Mouse (Mus musculus): ENCODE data around the gene Rab15.
"Not testable (repeated sequence)": the region's sequence is repeated elsewhere in the genome, so short reads cannot be mapped to it uniquely, and the experiment has no call there.

The Rab15 gene

GRCm38 (mm10) chr12:76822651-76823041, at the start of gene Rab15:
TSS of gene Rab15 (minus strand) at chr12:76822908.
- DNase-seq (ENCODE audit: low spot score), result no peak

DNA sequence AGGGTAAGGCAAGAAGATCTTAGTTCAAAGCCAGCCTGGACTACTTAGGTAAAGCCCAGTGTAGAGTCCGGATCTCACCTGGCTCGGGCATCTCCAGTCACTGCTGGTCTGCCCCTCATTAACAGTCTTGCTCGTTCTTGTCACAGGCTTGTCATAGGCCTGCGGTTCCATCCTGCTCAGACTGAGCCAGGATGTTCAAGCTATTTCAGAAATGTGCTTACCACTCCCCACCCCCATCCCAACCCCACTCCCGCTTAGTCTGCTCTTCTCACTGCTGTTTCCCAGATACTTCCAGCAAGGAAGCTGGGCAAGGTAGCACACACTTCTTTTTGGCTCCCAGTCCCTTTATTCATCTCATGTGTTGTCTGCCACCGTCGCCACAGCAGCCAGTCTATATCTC, 46.9 kb upstream of the Rab15 start:
- DNase-seq (ENCODE audit: low spot score), result no peak

GRCm38 (mm10) chr12:76868463-76869198, 45.9 kb upstream of the Rab15 start:
- DNase-seq (ENCODE audit: low spot score), result no peak

- DNase-seq (ENCODE audit: low spot score), result peak; percentile 34
Observed at GRCm38 (mm10) chr12:76867586-76868280, 45.0 kb upstream of the Rab15 start.

DNA sequence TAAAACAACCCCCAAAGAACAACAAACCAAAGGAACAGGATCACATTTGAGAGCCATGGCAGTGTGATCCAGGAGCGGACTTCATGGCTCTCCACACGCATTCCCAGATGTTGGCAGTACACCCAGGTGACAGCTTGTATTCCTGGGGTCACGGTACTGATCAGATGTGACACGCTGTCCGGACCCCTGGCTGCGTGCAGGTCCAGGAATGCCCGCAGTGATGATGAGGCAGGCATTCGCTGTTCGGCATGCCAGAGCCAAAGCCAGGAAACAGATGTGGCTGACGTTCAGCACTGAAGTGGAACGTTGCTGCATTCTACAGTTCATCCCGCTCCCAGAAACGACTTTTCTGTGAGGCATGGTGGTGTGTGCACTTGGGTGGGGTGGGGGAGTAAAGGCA, 42.6 kb upstream of the Rab15 start:
- no peak for DNase-seq (ENCODE audit: low spot score)

GRCm38 (mm10) chr12:76863651-76864050, 40.9 kb upstream of the Rab15 start:
- DNase-seq (ENCODE audit: low spot score), result no peak

GRCm38 (mm10) chr12:76858788-76859187, 36.1 kb upstream of the Rab15 start:
- DNase-seq (ENCODE audit: low spot score), result not testable (repeated sequence)

- DNase-seq (ENCODE audit: low spot score), result no peak
Observed at GRCm38 (mm10) chr12:76857087-76857486, 34.4 kb upstream of the Rab15 start.

DNA sequence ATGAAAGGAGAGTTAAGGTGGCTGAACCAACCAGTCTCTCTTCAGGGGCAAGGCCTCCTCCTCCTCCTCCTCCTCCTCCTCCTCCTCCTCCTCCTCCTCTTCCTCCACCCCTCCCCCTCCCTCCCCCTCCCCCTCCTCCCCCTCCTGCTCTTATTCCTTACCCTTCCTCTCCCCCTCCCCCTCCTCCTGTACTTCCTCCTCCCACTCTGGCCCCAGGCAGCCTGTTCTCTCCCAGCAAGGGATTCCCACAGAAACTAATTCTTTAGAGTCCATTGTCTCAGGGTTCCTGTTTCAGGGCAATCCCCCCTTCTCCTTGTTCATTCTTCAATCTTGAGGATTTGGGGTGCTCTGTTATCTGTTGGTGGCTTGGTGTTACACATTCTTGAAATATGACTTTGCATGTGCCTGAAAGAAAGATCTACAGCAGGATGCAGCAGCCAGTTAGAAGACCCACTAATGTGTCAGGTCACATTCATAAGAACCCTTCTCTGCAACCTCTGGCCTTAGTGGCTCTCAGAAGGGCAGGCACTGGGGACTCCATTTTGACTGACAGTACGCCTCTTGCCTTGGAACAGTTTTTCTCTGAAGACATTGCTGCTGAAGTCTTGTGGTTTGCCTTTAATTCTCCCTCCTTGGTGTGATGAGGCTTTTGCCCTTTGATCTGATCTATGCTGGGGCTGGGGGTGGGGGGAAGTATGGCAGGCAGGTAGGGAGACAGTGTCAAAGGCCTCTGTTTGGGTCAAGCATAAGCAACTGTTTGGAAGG, 30.9 kb upstream of the Rab15 start:
- DNase-seq (ENCODE audit: low spot score), result no peak

- no peak for DNase-seq (ENCODE audit: low spot score)
Observed at GRCm38 (mm10) chr12:76852419-76852818, 29.7 kb upstream of the Rab15 start.

- DNase-seq (ENCODE audit: low spot score), result no peak
Observed at GRCm38 (mm10) chr12:76844346-76845061, 21.8 kb upstream of the Rab15 start.

DNA sequence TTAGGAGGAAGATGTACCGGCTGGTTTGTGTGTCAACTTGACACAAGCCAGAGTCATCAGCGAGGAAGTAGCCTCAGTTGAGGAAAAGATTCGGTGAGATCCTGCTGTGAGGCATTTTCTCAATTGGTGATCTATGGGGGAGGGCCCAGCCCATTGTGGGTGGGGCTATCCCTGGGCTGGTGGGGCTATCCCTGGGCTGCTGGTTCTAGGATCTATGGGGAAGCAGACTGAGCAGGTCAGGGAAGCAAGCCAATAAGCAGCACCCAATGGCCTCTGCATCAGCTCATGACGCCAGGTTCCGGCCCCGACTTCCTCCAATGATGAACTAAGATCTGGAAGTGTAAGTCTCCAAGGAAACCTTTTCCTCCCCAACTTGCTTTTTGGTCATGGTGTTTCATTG, 17.4 kb upstream of the Rab15 start:
- DNase-seq (ENCODE audit: low spot score), result no peak

GRCm38 (mm10) chr12:76839298-76839697, 16.6 kb upstream of the Rab15 start:
- no peak for DNase-seq (ENCODE audit: low spot score)

DNA sequence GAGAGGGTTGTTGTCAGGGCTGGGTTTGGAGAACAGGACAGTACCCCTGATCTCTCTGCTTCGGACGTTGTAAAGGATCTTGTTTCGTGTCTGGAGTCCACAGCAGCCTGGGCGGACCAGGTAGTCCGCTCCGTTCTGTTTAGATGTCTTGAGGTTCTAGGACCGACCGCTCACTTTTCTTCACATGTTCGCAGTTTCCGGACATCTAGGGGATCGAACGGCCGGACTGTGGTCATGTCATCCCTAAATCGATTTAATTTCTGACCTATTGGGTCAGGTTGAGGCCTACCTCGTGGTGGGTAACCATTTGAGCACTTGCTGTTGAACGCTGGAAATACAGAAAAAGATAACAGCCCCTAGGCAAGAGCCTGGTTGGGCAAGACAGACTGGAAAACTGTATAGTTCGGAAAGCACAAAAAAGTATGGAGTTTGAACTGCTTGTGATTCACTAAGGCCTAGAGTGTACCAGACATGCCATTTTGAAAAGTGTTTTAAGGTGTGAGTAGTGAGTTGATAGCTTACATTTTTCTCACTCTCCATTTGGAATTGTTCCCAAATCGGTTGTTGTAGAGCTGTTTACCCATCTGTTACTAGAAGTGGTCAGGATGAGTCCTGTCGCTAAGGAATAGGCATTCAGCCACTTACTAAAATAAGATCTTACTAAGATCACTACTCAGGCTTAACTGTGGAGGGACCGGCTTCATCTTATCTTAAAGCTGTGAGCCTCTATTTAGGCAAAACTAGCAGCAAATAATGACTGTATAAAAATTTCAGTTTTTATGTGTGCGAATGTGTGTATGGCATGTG, 15.3 kb upstream of the Rab15 start:
- no peak for DNase-seq (ENCODE audit: low spot score)

GRCm38 (mm10) chr12:76837101-76837843, 14.6 kb upstream of the Rab15 start:
- DNase-seq (ENCODE audit: low spot score), result peak; percentile 98

- DNase-seq (ENCODE audit: low spot score), result no peak
Observed at GRCm38 (mm10) chr12:76832704-76833103, 10.0 kb upstream of the Rab15 start.

GRCm38 (mm10) chr12:76825283-76825682, 2.6 kb upstream of the Rab15 start:
- no peak for DNase-seq (ENCODE audit: low spot score)

DNA sequence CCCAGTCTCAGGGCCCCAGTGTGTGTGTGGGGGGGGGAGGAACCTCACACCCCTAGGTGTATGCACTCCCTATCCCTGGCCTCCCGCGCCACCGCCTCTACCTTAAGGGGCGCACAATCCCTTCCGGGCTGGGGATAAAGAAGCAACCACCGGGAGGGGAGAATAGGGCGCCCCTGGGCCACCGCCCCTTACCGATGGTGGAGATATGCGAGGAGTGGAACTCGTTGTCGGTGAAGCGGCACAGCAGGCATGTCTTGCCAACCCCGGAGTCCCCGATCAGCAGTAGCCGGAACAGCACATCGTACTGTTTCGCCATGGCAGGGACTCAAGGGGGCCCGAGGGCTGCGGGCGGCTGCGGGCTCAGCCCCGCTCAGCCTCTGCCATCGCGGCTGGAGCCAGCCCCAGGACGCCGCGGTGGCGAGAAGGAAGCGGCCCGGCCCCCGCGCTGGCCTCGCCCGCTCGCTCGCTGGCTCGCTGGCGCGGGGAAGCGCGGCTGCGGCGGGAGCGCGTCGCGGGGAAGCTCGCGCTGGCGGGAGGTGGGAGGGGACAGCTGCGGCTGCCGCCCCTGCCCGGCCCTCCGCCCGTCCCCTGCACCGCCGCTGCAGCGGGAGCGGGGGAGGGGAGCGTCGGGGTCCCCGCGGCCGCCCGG, 582 bp downstream of the Rab15 start:
- peak; percentile 43 for DNase-seq (ENCODE audit: low spot score)

GRCm38 (mm10) chr12:76820615-76821014, 2.1 kb downstream of the Rab15 start:
- DNase-seq (ENCODE audit: low spot score), result peak; percentile 2

DNA sequence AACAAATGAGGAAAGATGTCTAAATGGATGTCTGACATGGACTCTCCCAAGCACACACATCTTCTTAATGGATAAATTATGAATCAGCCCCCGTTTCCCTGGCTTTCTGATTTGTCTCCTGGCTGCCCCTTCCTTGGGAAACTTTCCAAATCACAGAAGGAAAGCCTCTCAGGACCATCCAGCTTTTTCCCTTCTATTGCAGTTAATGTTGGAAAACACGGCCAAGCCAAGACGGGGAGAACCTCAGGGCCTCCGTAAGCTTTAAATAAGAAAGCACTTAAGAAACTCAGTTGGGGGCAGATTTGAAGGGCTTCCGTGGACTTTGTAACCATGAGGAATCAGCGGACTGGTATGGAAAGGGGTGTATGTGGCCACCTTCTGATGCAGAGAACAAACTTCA, 2.9 kb downstream of the Rab15 start:
- DNase-seq (ENCODE audit: low spot score), result peak; percentile 2

All from urinary bladder, postnatal 14 days (tissue).